Mouse (Mus musculus) ES-Bruce4 (cell line): ENCODE results near the gene Nphp4. TPM values are rescaled to one million over a fixed set of nuclear protein-coding genes. Genes with fewer than 3 reads are reported as not detected.

Source experiments
- H3K27ac ChIP-seq: 2 replicates; pipeline ENCODE4 v1.5.1; 2012; ENCODE audit warnings: low read length, inconsistent platforms; ENCODE audit not compliant: insufficient read depth
- H3K27me3 ChIP-seq: 2 replicates; pipeline ENCODE4 v1.6.1; 2012; ENCODE audit warnings: mild to moderate bottlenecking, low read length, inconsistent platforms; ENCODE audit not compliant: control insufficient read depth, poor library complexity, insufficient read depth, severe bottlenecking
- H3K36me3 ChIP-seq: 2 replicates; pipeline ENCODE4 v1.6.1; 2012; ENCODE audit warnings: inconsistent platforms, mild to moderate bottlenecking, low read length, moderate library complexity; ENCODE audit not compliant: control insufficient read depth, poor library complexity, insufficient read depth, severe bottlenecking
- H3K4me1 ChIP-seq: one replicate; pipeline ENCODE4 v1.8.1; 2011; ENCODE audit warnings: low read length; ENCODE audit not compliant: control insufficient read depth, insufficient read depth
- H3K4me3 ChIP-seq: 2 replicates; pipeline ENCODE4 v1.5.1; 2011; ENCODE audit warnings: low read depth, mild to moderate bottlenecking, low read length
- H3K9ac ChIP-seq: 2 replicates; pipeline ENCODE4 v1.6.1; 2012; ENCODE audit warnings: low read depth, mild to moderate bottlenecking, inconsistent platforms; ENCODE audit not compliant: poor library complexity, severe bottlenecking
- H3K9me3 ChIP-seq: replicated peaks from 2 replicates; pipeline ENCODE4 v1.6.1; 2012; ENCODE audit warnings: mild to moderate bottlenecking, low read length, inconsistent platforms; ENCODE audit not compliant: control insufficient read depth, poor library complexity, insufficient read depth, severe bottlenecking
- CTCF ChIP-seq: IDR thresholded peaks from one replicate; pipeline ENCODE4 v1.8.1; 2011; ENCODE audit warnings: low read depth, low read length
- EP300 ChIP-seq: IDR thresholded peaks from 2 replicates; pipeline ENCODE4 v1.6.1; 2011; ENCODE audit warnings: low read depth, low read length; ENCODE audit not compliant: insufficient read depth
- POLR2A ChIP-seq: IDR thresholded peaks from one replicate; pipeline ENCODE4 v1.8.1; 2011; ENCODE audit warnings: low read length; ENCODE audit not compliant: insufficient read depth
- polyA plus RNA-seq: library from polyadenylated mRNA; stranded (reverse); fragments of >200 nt; gene quantifications from 2 replicates; pipeline ENCODE4 v1.2.4, GENCODE M21; 2011; ENCODE audit warnings: low read depth; ENCODE audit not compliant: missing spikeins, insufficient read depth, insufficient read length

The Nphp4 gene
- polyA plus RNA-seq: 4.8 and 5.2 TPM in 2 replicates

DNA sequence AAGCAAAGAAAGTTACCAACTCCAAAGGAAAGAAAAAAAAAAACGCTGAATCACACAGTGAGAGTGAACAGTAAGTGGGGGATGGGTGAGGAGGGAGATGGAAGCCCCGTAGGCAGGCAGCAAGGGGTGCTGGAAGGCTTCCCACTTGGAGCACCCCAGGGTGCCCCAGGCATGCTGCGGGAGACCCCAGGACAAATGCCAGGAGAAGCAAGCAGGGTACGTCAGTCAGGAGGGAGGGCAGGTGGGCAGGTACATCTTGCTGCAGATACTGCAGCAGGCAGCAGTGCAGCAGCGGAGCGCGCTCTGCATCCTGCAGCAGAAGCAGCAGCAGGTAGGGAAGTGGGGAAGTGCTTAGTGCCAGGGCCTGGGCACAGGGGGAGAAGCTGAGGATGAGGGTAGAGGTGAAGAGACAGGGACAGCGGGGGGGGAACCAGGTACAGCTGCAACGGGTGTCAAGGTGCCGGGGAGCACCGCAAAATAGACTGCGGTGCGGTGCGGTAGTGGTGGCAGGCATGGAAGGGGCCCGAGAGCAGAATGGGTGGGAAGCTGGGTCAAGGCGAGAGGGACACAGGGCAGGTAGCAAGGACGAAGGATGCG lies at the start of gene Nphp4:
Gene Nphp4 (plus strand): TSS at position 280 of the 597 bp plus-strand sequence.
- H3K9me3 ChIP-seq: no peaks in the 10 kb centered on the region
- peak within 1 kb of the TSS; percentile 68 for H3K4me3 ChIP-seq
- no peaks in the 10 kb centered on the region for H3K4me1 ChIP-seq
- no peaks in the 10 kb centered on the region for H3K27me3 ChIP-seq
- no peak within 1 kb of the TSS for H3K27ac ChIP-seq
- no peaks in the 10 kb centered on the region for H3K36me3 ChIP-seq
- TF ChIP-seq CTCF (no peak), EP300 (no peak), POLR2A (no peak)
- H3K9ac ChIP-seq: peak within 1 kb of the TSS; percentile 55

DNA sequence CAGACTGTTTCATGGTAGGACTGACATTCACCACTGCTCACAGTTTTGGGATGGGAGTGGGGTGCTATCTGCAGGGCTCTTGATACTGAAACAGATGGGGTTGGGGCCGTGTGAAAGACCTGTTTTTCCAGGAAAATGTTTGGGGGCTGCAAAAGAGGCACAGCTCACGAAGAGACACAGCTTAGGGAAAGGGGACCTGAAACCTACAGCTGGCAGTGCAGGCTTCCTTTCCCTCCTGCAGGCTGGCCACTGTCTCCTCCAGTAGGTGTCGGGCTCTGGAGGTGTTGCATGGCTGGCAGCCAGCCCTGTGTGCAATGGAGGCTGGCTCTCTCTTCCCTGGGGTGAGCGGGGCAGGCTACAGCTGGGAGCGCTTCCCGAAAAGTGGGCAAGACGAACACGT lies 48.2 kb upstream of the Nphp4 start:
- H3K9me3 ChIP-seq: no peaks in the 10 kb centered on the region
- H3K27me3 ChIP-seq: no peaks in the 10 kb centered on the region
- TF ChIP-seq CTCF: no peak
- TF ChIP-seq EP300: no peak
- TF ChIP-seq POLR2A: no peak
- no peak overlapping the region for H3K4me3 ChIP-seq
- peaks cover 2% of the 10 kb centered on the region for H3K4me1 ChIP-seq
- no peak overlapping the region for H3K27ac ChIP-seq
- H3K36me3 ChIP-seq: no peaks in the 10 kb centered on the region
- H3K9ac ChIP-seq: no peak overlapping the region

DNA sequence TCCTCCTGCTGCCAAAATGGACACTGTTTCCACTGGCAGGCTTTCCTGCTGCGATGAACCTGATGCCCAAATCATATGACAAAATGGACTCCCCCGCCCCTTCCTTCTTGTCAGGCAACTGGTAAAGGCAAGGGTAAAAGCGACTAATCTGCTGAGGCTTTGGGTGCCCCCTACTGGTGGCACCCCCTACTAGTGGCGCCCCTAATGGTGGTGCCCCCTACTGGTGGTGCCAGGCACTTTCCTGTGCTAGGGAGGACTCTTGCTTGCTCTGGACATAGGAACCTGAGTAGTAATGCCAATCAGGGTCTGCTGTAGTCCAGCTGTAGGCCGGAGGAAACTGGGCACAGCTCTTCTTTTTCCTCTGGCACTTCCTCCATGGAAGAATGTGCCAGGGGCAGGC lies 44.2 kb upstream of the Nphp4 start:
- Histone ChIP-seq H3K36me3 (no peaks in the 10 kb centered on the region), H3K4me1 (peaks cover 2% of the 10 kb centered on the region), H3K4me3 (no peak overlapping the region), H3K9ac (no peak overlapping the region), H3K9me3 (no peaks in the 10 kb centered on the region), H3K27ac (no peak overlapping the region), H3K27me3 (no peaks in the 10 kb centered on the region)
- TF ChIP-seq EP300 (no peak), CTCF (peak; percentile 97), POLR2A (no peak)

DNA sequence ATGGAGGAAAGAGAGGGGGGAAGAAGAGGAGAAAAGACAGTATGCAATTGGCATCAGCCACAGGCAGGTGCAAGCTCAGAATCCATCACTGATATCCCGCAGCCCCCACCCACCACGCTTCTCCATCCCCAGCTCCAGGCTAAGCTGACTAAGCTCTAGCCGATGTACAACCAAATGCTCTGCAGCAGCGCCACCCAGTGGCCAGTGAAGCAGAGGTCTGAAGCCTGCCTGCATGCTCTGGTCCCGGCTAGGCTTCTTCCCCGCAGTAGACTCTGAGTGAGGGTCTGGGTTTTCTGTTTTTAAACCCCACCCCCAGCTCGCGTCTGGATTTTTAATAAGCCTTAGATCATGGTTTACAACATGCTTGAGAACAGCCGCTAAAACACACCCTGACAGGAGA lies 41.7 kb upstream of the Nphp4 start:
- Histone ChIP-seq H3K9ac (no peak overlapping the region; the same call in 1 of the 2 replicates), H3K4me3 (peak overlapping the region; percentile 19; the same call in 1 of the 2 replicates), H3K27me3 (no peaks in the 10 kb centered on the region), H3K4me1 (peaks cover 2% of the 10 kb centered on the region), H3K27ac (no peak overlapping the region), H3K36me3 (no peaks in the 10 kb centered on the region), H3K9me3 (no peaks in the 10 kb centered on the region)
- TF ChIP-seq EP300 (no peak), POLR2A (no peak), CTCF (peak; percentile 98)

DNA sequence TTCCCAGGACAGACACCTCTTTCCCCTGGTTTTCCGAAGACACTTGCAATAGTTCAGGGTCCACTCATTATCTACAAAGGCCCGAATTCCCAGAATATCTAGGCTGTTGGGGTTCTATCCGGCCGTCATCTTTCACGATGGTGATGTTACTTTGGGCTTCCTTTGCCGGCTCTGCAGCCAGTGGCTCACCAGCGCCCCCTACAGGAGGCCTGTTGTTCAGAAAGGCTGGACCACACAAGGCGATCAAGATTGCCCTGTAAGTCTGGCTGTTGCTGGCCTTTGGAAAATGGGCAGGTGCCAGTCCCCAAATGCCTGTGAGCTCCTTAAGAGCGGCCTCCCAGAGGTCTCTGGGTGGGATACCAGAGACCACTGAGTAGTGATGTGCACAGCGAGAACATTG lies 41.3 kb upstream of the Nphp4 start:
- H3K9ac ChIP-seq: no peak overlapping the region; the same call in 1 of the 2 replicates
- H3K4me3 ChIP-seq: peak overlapping the region; percentile 19; the same call in 1 of the 2 replicates

DNA sequence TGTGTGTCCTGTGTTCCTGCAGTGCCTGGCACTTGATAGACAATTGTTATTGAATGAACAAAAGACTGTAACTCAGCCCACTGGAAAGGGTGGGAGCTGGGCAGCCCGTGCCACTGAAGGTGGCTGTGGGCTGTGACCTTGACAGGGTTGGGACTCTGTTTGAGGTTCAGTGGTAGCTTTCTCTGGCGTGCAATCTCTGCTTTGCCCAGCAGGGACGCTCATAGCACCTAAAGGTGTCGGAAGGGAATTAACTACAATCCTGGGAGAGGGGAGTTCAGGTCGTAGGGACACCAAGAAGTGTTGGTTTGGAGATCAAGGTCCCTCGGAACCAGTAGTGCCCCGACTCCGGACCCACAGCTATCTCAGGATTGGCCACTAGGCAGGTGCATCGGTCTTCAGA lies 35.6 kb upstream of the Nphp4 start:
- TF ChIP-seq POLR2A: no peak
- no peak for TF ChIP-seq EP300
- no peak for TF ChIP-seq CTCF
- no peaks in the 10 kb centered on the region for H3K9me3 ChIP-seq

More for the DNA sequence above, 41.3 kb upstream of the Nphp4 start:
- Histone ChIP-seq H3K4me1 (no peaks in the 10 kb centered on the region), H3K36me3 (no peaks in the 10 kb centered on the region), H3K27ac (no peak overlapping the region), H3K9me3 (no peaks in the 10 kb centered on the region), H3K27me3 (no peaks in the 10 kb centered on the region)
- TF ChIP-seq EP300 (no peak), CTCF (peak; percentile 95), POLR2A (no peak)

More for the DNA sequence above, 35.6 kb upstream of the Nphp4 start:
- no peak overlapping the region for H3K27ac ChIP-seq
- H3K27me3 ChIP-seq: no peaks in the 10 kb centered on the region
- no peaks in the 10 kb centered on the region for H3K36me3 ChIP-seq
- H3K4me1 ChIP-seq: no peaks in the 10 kb centered on the region
- H3K4me3 ChIP-seq: no peak overlapping the region
- H3K9ac ChIP-seq: no peak overlapping the region
